15 mouse cellular contexts compared by ENCODE assay signal in the genomic region with DNA sequence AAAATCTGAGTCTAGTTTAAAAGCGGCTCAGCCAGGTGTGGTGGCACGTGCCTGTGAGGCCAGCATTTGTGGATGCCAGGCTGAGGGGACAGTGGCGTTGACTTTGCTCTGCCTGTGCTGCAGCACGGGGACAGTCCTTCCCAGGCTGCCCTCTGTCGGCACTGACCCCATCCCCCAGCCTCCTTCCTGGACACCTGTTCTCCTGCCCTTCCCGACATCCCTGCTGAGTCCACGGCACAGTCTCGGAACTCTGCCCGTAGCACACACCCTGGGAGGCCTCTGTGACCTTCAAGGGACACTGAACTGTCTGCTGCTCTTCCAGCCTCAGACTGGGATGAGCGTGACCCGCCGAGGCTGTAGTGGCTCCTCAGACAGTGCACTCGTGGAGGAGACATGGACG. TPM values are rescaled to one million over a fixed set of nuclear protein-coding genes. Genes with fewer than 3 reads are reported as not detected.
A peak's percentile ranks its signal among the peaks of the same experiment; 100 is the strongest.
DNase-seq lines count a peak whose midpoint lies in the region; ATAC-seq and TF ChIP-seq lines count a peak whose summit lies in the region.
"Had no signal": no experiment of that assay in that cellular context is flagged by ENCODE, and none has a peak within 500 bp of the region (broad histone marks: within the 10 kb centered on the region; RNA-seq: fewer than 3 reads in every experiment).

No protein-coding gene starts in this region.

- 72% methylated on average over 14 of the region's 14 CpGs for WGBS in heart, embryonic 14.5 days
- 81% methylated on average over 14 of the region's 14 CpGs for WGBS in olfactory bulb, adult 2 months

- H3K4me2 ChIP-seq in heart, embryonic 14.5 days (ENCODE audit: low read length) = no peak overlapping the region
- H3K4me2 ChIP-seq: forebrain, embryonic 13.5 days; lung, embryonic 14.5 days had no signal

- DNase-seq in heart, postnatal 14 days = no peak
- DNase-seq in left cerebral cortex, postnatal 4 days = peak; percentile 70
- no peak for DNase-seq in left cerebral cortex, postnatal 10 days (ENCODE audit: extremely low spot score in 1 of 2, low spot score in 2 of 2)
- peak; percentile 91 for DNase-seq in cerebellum, adult 9-11 months
- no peak for DNase-seq in testis, postnatal 14 days (ENCODE audit: low spot score)
- DNase-seq: heart, postnatal 4 days; liver; lung, embryonic 14.5 days; right cerebral cortex, postnatal 25 days had no signal

- H3K4me3 ChIP-seq in heart, embryonic 14.5 days (ENCODE audit: control insufficient read depth in 1 of 2, insufficient read depth in 1 of 2, low read depth in 1 of 2, low read length in 2 of 2) = no peak overlapping the region
- H3K4me3 ChIP-seq in olfactory bulb, adult 2 months (ENCODE audit: insufficient read depth, low read depth, low read length) = no peak overlapping the region
- H3K4me3 ChIP-seq: forebrain, embryonic 13.5 days had no signal

- no peaks in the 10 kb centered on the region for H3K27me3 ChIP-seq in heart, embryonic 14.5 days (ENCODE audit: control insufficient read depth, insufficient read depth, low read length)
- H3K27me3 ChIP-seq: forebrain, embryonic 13.5 days had no signal

- H3K9ac ChIP-seq in heart, embryonic 14.5 days (ENCODE audit: low read length) = no peak overlapping the region
- H3K9ac ChIP-seq: forebrain, embryonic 13.5 days; lung, embryonic 14.5 days had no signal

- H3K9me3 ChIP-seq in heart, embryonic 14.5 days (ENCODE audit: control insufficient read depth, low read length) = no peaks in the 10 kb centered on the region
- H3K9me3 ChIP-seq: forebrain, embryonic 13.5 days; G1E had no signal

- no peak for TF ChIP-seq POLR2A in olfactory bulb, adult 2 months (IDR thresholded peaks at IDR 0.05; ENCODE audit: insufficient read depth, low read depth, low read length)

- ATAC-seq in heart, embryonic 14.5 days (ENCODE audit: insufficient number of reproducible peaks, insufficient read depth, low FRiP score, low read depth) = peak; percentile 42; the same call in 1 of the 2 replicates
- no peak for ATAC-seq in megakaryocyte-erythroid progenitor cell, adult 5-6 weeks (replicated peaks; ENCODE audit: low FRiP score, low TSS enrichment, poor library complexity, severe bottlenecking)
- ATAC-seq: forebrain, embryonic 13.5 days had no signal

- peaks cover 2 to 5% of the 10 kb centered on the region in 2 experiments; a peak in 1 of 4 replicates for H3K4me1 ChIP-seq in heart, embryonic 14.5 days (ENCODE audit: control insufficient read depth in 2 of 2, insufficient read depth in 2 of 2, low read length in 2 of 2)
- peaks cover 19% of the 10 kb centered on the region for H3K4me1 ChIP-seq in olfactory bulb, adult 2 months (ENCODE audit: control insufficient read depth, insufficient read depth, low read length)
- H3K4me1 ChIP-seq: forebrain, embryonic 13.5 days had no signal

- H3K36me3 ChIP-seq in heart, embryonic 14.5 days (ENCODE audit: control insufficient read depth, insufficient read depth, low read length) = peaks cover 92% of the 10 kb centered on the region

- no peak overlapping the region for H3K27ac ChIP-seq in heart, embryonic 14.5 days (replicated peaks in 1 of 2; ENCODE audit: control insufficient read depth in 1 of 2, insufficient read depth in 1 of 2, low read depth in 2 of 2, low read length in 2 of 2)
- peak overlapping the region; percentile 7; the same call in 1 of the 2 replicates for H3K27ac ChIP-seq in olfactory bulb, adult 2 months (ENCODE audit: insufficient read depth, low read depth, low read length)
- H3K27ac ChIP-seq: forebrain, embryonic 13.5 days had no signal

- TF ChIP-seq CTCF in olfactory bulb, adult 2 months (IDR thresholded peaks at IDR 0.05; ENCODE audit: insufficient read depth, low read depth, low read length) = no peak

- intact Hi-C loops in heart, postnatal 14 days (cut with DNase I) = no loop called here
- intact Hi-C loops in left cerebral cortex, postnatal 4 days (cut with DNase I) = no loop called here
- intact Hi-C loops in left cerebral cortex, postnatal 10 days (cut with DNase I) = no loop called here

RNA-seq across cellular contexts. Expression of a gene that starts 9.5 kb away (rescaled TPM):
- polyA plus RNA-seq in heart, embryonic 14.5 days (2014; fragmentation: Nextera tagmentation; extraction: Ambion mirVana) = 22.6 and 23.8 TPM in 2 replicates
- 10 to 100 TPM; 22.0 to 23.7 TPM for total RNA-seq in heart, postnatal 14 days (2021)
- 10 to 100 TPM; 37.2 to 38.6 TPM for total RNA-seq in left cerebral cortex, postnatal 4 days (2021)
- total RNA-seq in left cerebral cortex, postnatal 10 days (2021) = 10 to 100 TPM; 32.8 to 39.1 TPM
- not detected in 2 replicates for polyA plus RNA-seq in olfactory bulb, adult 2 months (2012; ENCODE audit: insufficient read depth, insufficient read length, low replicate concordance, missing spikeins)
- 22.5 and 23.8 TPM in 2 replicates for total RNA-seq in megakaryocyte-erythroid progenitor cell, adult 5-6 weeks (2014; fragmentation: Nextera tagmentation)
- total RNA-seq in megakaryocyte-erythroid progenitor cell, adult 5-6 weeks (2017) = 24.5 and 34.1 TPM in 2 replicates

RNA-seq across cellular contexts. Expression of a gene that starts 39.4 kb away (rescaled TPM):
- 1.1 and 1.3 TPM in 2 replicates for polyA plus RNA-seq in heart, embryonic 14.5 days (2014; fragmentation: Nextera tagmentation; extraction: Ambion mirVana)
- 10 to 100 TPM; 13.4 to 13.5 TPM for total RNA-seq in heart, postnatal 14 days (2021)
- 1 to 10 TPM; 3.0 to 9.0 TPM for total RNA-seq in left cerebral cortex, postnatal 4 days (2021)
- 10 to 100 TPM; 10.4 to 20.5 TPM for total RNA-seq in left cerebral cortex, postnatal 10 days (2021)
- polyA plus RNA-seq in olfactory bulb, adult 2 months (2012; ENCODE audit: insufficient read depth, insufficient read length, low replicate concordance, missing spikeins) = not detected in 2 replicates
- total RNA-seq in megakaryocyte-erythroid progenitor cell, adult 5-6 weeks (2014; fragmentation: Nextera tagmentation) = not detected in 2 replicates
- not detected in 2 replicates for total RNA-seq in megakaryocyte-erythroid progenitor cell, adult 5-6 weeks (2017)
- total RNA-seq: G1E; granulocyte monocyte progenitor cell, adult 5-6 weeks had no signal
- polyA plus RNA-seq: forebrain, embryonic 13.5 days; G1E had no signal

RNA-seq across cellular contexts. Expression of a gene that starts 45.8 kb away (rescaled TPM):
- polyA plus RNA-seq in heart, embryonic 14.5 days (2014; fragmentation: Nextera tagmentation; extraction: Ambion mirVana) = 0.14 and 0.22 TPM in 2 replicates
- total RNA-seq in heart, postnatal 14 days (2021) = under 1 TPM in 1 of 2 experiments, not detected in 1; 0.10 TPM
- under 1 TPM in 1 of 2 experiments, not detected in 1; 0.32 TPM for total RNA-seq in left cerebral cortex, postnatal 4 days (2021)
- not detected for total RNA-seq in left cerebral cortex, postnatal 10 days (2021)
- polyA plus RNA-seq in olfactory bulb, adult 2 months (2012; ENCODE audit: insufficient read depth, insufficient read length, low replicate concordance, missing spikeins) = not detected in 2 replicates
- total RNA-seq in megakaryocyte-erythroid progenitor cell, adult 5-6 weeks (2014; fragmentation: Nextera tagmentation) = not detected in 2 replicates
- not detected in 2 replicates for total RNA-seq in megakaryocyte-erythroid progenitor cell, adult 5-6 weeks (2017)
- total RNA-seq: G1E; granulocyte monocyte progenitor cell, adult 5-6 weeks had no signal
- polyA plus RNA-seq: G1E had no signal

Comparison
In these comparisons a context has a peak if more than half of its experiments do, and no peak if none do; other contexts are left out.
1. DNase-seq: peak in left cerebral cortex, postnatal 4 days (single experiment) and cerebellum, adult 9-11 months (single experiment); none in heart, postnatal 14 days (0 of 2), left cerebral cortex, postnatal 10 days (0 of 2) and testis, postnatal 14 days (single experiment).
2. RNA of a gene that starts 39.4 kb away (total RNA-seq): 10.4 to 20.5 TPM in left cerebral cortex, postnatal 10 days, 13.4 to 13.5 TPM in heart, postnatal 14 days and 3.0 to 9.0 TPM in left cerebral cortex, postnatal 4 days; not detected in megakaryocyte-erythroid progenitor cell, adult 5-6 weeks; every median in the first group is over 4 times any median in the second.